Mouse (Mus musculus) intestine, embryonic 15.5 days (tissue): Measurements from ENCODE around the gene Spx. TPM values are rescaled to one million over a fixed set of nuclear protein-coding genes. Genes with fewer than 3 reads are reported as not detected.

Experiments used
- ATAC-seq: fragments of 200-750 bp; cut with Nextera tagmentation; 2 replicates; pipeline ENCODE4 v1.8.0; 2017; ENCODE audit warnings: moderate TSS enrichment, moderate library complexity
- H3K27ac ChIP-seq: fragments of 300-500 bp; sonication (generic); 2 replicates; pipeline ENCODE4 v1.5.1; 2015; ENCODE audit warnings: mild to moderate bottlenecking, inconsistent platforms
- H3K27me3 ChIP-seq: fragments of 300-500 bp; sonication (generic); replicated peaks from 2 replicates; pipeline ENCODE4 v1.6.1; 2015; ENCODE audit warnings: inconsistent platforms
- H3K36me3 ChIP-seq: fragments of 300-500 bp; sonication (generic); 2 replicates; pipeline ENCODE4 v1.6.1; 2015; ENCODE audit warnings: inconsistent platforms
- H3K4me1 ChIP-seq: fragments of 300-500 bp; sonication (generic); replicated peaks from 2 replicates; pipeline ENCODE4 v1.6.1; 2015; ENCODE audit warnings: inconsistent platforms
- H3K4me2 ChIP-seq: fragments of 300-500 bp; sonication (generic); replicated peaks from 2 replicates; pipeline ENCODE4 v1.6.1; 2015; ENCODE audit warnings: mild to moderate bottlenecking, inconsistent platforms
- H3K4me3 ChIP-seq: fragments of 300-500 bp; sonication (generic); replicated peaks from 2 replicates; pipeline ENCODE4 v1.5.1; 2015; ENCODE audit warnings: inconsistent platforms
- H3K9ac ChIP-seq: fragments of 300-500 bp; sonication (generic); 2 replicates; pipeline ENCODE4 v1.6.1; 2015; ENCODE audit warnings: inconsistent platforms
- H3K9me3 ChIP-seq: fragments of 300-500 bp; sonication (generic); 2 replicates; pipeline ENCODE4 v1.6.1; 2016; ENCODE audit warnings: inconsistent platforms
- WGBS: fragments of 180-500 bp; shearing (Covaris S2); methylation state at CpG from one replicate; pipeline ENCODE4 v1.1.7; 2015; 5-methylcytosine and 5-hydroxymethylcytosine counted together
- polyA plus RNA-seq: library from polyadenylated mRNA; unstranded; fragments of >200 nt; fragmentation: Nextera tagmentation; extraction: Ambion mirVana; gene quantifications from 2 replicates; pipeline ENCODE4 v1.2.1, GENCODE M21; 2015

Spx gene
- polyA plus RNA-seq, 1 experiment from 2014 or later: 0.25 TPM

DNA sequence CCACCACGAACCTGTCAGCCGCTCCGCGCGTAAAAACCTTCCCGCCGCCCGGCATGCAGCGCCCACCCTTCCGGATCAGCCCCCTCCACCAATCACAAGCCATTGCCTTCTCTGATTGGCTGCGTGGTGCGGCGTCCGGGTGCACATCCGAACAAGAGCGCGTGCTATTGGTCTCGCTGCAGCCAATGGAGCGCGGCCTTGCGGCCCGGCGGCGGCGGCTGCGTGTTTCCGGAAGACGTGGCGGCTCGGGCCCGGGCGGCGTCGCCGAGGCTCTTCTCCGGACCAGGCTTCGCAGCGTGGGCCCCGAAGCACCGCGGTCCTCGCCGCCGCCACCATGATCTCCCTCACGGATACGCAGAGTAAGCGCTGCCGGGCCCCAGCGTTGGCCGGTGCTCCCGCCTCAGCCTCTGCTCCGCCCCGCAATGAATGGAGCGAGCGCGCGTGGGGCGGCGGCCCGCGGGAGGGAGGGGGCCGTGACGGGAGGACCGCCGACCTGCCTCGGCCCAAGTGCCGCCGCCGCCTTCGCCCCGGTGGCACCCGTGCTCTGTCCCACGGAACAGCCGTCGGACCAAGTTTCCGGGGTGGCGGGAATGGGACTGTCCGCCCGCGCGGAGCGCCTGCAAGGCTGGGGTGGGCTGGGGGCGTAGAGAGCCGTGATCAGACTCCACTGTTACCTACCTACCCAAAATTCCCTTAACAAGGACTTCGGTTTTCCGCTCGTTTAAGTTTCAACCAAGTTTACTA lies 26.1 kb upstream of the Spx start, which contains the start of the genes Recql and Golt1b:
Gene Recql (minus strand): TSS at position 77 of the 744 bp plus-strand sequence.
Gene Golt1b (plus strand): TSS at position 211 of the 744 bp plus-strand sequence.
- Histone ChIP-seq H3K27ac (no peak within 1 kb of the TSS), H3K36me3 (no peaks in the 10 kb centered on the region), H3K4me1 (peaks cover 8% of the 10 kb centered on the region), H3K4me3 (peak within 1 kb of the TSS; percentile 100), H3K9ac (peak within 1 kb of the TSS; percentile 85), H3K27me3 (no peaks in the 10 kb centered on the region), H3K4me2 (peak within 1 kb of the TSS; percentile 70), H3K9me3 (no peaks in the 10 kb centered on the region)
- peak; percentile 100 for ATAC-seq
- under 1% methylated on average over 87 of the region's 87 CpGs for WGBS

- ATAC-seq: no peak
- Histone ChIP-seq H3K4me2 (peak overlapping the region; percentile 70), H3K4me1 (peaks cover 8% of the 10 kb centered on the region), H3K27ac (no peak overlapping the region), H3K9ac (peak overlapping the region; percentile 85), H3K9me3 (no peaks in the 10 kb centered on the region), H3K4me3 (peak overlapping the region; percentile 100), H3K27me3 (no peaks in the 10 kb centered on the region), H3K36me3 (no peaks in the 10 kb centered on the region)
- 14% methylated on average over 8 of the region's 8 CpGs for WGBS
These were observed 25.4 kb upstream of the Spx start for GRCm38 (mm10) chr6:142387755-142388271.

DNA sequence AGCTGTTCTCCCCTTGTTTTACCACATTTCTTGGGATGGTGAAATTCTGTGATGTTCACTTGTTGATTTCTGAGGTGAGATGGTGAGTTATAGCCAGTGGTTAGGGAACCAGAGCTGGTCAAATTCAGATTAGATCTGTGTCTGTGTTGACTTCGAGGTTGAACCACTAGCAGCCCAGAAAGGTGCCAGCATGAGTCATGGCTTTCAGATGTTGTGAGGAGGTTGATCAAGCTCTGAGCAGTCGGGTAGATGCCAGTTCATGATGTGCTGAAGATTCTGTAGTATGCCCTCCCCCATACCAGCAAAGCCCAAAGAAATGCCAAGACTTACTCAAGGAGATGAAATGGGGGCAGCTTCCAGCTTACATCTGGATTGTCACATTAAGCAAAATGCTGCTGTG lies 24.1 kb upstream of the Spx start:
- 84% methylated on average over 2 of the region's 2 CpGs for WGBS
- Histone ChIP-seq H3K9ac (no peak overlapping the region), H3K4me3 (no peak overlapping the region), H3K9me3 (no peaks in the 10 kb centered on the region), H3K4me1 (peaks cover 8% of the 10 kb centered on the region), H3K36me3 (no peaks in the 10 kb centered on the region), H3K27ac (no peak overlapping the region), H3K27me3 (no peaks in the 10 kb centered on the region), H3K4me2 (0 out of 2 replicates have a peak overlapping the region, but pooled peaks have one; percentile 41)
- no peak for ATAC-seq

GRCm38 (mm10) chr6:142392312-142392711 lies 20.9 kb upstream of the Spx start:
- H3K4me2 ChIP-seq: no peak overlapping the region
- H3K36me3 ChIP-seq: no peaks in the 10 kb centered on the region
- no peak overlapping the region for H3K4me3 ChIP-seq
- H3K9ac ChIP-seq: no peak overlapping the region
- ATAC-seq: no peak
- no peaks in the 10 kb centered on the region for H3K9me3 ChIP-seq
- peaks cover 8% of the 10 kb centered on the region for H3K4me1 ChIP-seq
- no peaks in the 10 kb centered on the region for H3K27me3 ChIP-seq
- no peak overlapping the region for H3K27ac ChIP-seq
- WGBS: 78% methylated on average over 5 of the region's 5 CpGs

GRCm38 (mm10) chr6:142394669-142395068 lies 18.6 kb upstream of the Spx start:
- H3K36me3 ChIP-seq: no peaks in the 10 kb centered on the region
- H3K9me3 ChIP-seq: no peaks in the 10 kb centered on the region
- H3K9ac ChIP-seq: no peak overlapping the region
- H3K4me2 ChIP-seq: no peak overlapping the region
- no peaks in the 10 kb centered on the region for H3K27me3 ChIP-seq
- WGBS: 91% methylated on average over 5 of the region's 5 CpGs
- H3K4me1 ChIP-seq: no peaks in the 10 kb centered on the region
- H3K4me3 ChIP-seq: no peak overlapping the region
- no peak overlapping the region for H3K27ac ChIP-seq
- ATAC-seq: no peak

DNA sequence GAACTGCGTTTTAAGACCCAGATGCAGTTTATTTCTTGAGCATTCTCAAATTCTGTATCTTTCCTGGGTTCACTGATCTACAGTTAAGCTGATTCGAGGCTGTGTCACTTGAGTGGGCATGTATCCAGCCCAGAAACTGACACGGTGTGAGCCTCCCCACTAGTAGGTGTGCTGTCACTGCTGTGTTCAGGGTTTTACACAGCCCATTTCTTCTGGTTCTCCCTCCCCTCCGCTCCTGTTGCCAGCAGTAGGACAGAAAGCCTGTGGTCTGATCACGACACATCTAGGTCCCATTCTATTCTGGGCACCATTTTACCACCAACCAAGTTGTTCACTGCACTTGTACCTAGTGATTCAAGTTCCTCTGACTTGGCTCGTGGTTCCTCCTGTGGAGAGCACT lies 17.5 kb upstream of the Spx start:
- ATAC-seq: no peak
- Histone ChIP-seq H3K9me3 (no peaks in the 10 kb centered on the region), H3K9ac (no peak overlapping the region), H3K27me3 (no peaks in the 10 kb centered on the region), H3K4me3 (no peak overlapping the region), H3K4me1 (no peaks in the 10 kb centered on the region), H3K27ac (no peak overlapping the region), H3K4me2 (no peak overlapping the region), H3K36me3 (no peaks in the 10 kb centered on the region)
- 93% methylated on average over 6 of the region's 6 CpGs for WGBS

- 27% methylated on average over 1 of the region's 1 CpGs for WGBS
- no peak for ATAC-seq
These were observed 2.1 kb upstream of the Spx start for GRCm38 (mm10) chr6:142411140-142411539.

DNA sequence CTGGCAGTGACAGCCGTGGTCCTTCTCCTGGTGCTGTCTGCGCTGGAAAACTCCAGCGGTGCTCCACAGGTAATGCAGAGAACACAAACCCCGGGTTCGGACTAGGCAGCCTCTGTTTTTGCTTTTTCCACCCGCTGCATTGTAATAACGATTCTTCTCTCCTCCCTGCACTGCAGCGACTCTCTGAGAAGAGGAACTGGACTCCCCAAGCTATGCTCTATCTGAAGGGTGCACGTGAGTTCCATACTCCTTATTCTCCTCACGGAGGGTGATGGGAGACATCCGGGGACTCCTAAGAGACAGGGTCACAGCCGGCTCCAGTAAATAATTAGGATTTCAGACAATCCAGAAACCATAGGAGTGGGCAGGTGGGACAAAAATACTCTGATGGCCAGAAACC lies 604 bp downstream of the Spx start:
- no peaks in the 10 kb centered on the region for H3K9me3 ChIP-seq
- 17% methylated on average over 12 of the region's 12 CpGs for WGBS
- H3K4me3 ChIP-seq: no peak overlapping the region
- H3K9ac ChIP-seq: no peak overlapping the region
- peaks cover 20% of the 10 kb centered on the region for H3K27me3 ChIP-seq
- H3K27ac ChIP-seq: no peak overlapping the region
- ATAC-seq: no peak
- no peak overlapping the region for H3K4me2 ChIP-seq
- H3K4me1 ChIP-seq: 0 out of 2 replicates have a peak, but pooled peaks cover 3% of the 10 kb centered on the region
- H3K36me3 ChIP-seq: no peaks in the 10 kb centered on the region

More at GRCm38 (mm10) chr6:142411140-142411539, 2.1 kb upstream of the Spx start:
- Histone ChIP-seq H3K4me2 (no peak overlapping the region), H3K36me3 (no peaks in the 10 kb centered on the region), H3K9me3 (no peaks in the 10 kb centered on the region), H3K4me1 (0 out of 2 replicates have a peak, but pooled peaks cover 3% of the 10 kb centered on the region), H3K9ac (no peak overlapping the region), H3K27ac (no peak overlapping the region), H3K4me3 (no peak overlapping the region), H3K27me3 (peaks cover 18% of the 10 kb centered on the region)

DNA sequence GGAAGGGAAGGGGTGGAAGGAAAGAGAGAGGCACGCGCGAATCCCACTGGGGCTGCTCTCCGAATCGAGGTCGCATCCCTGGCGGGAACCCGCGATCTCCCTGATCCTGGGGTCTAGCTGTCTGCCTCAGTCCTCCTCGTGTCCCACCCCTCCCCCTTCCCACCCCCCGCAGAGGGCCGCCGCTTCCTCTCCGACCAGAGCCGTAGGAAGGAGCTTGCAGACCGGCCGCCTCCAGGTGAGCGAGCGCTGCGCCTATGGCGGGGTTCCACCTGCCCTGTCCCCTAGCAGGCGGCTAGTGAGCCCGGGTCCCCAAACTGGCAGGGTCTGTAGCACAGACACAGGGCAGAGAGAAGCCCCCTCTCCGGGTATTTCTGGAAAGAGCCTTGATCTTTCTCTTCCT lies 1.4 kb downstream of the Spx start:
- 0 out of 2 replicates have a peak, but pooled peaks cover 3% of the 10 kb centered on the region for H3K4me1 ChIP-seq
- H3K36me3 ChIP-seq: no peaks in the 10 kb centered on the region
- H3K9me3 ChIP-seq: no peaks in the 10 kb centered on the region
- no peak overlapping the region for H3K27ac ChIP-seq
- peak overlapping the region; percentile 26 for H3K4me3 ChIP-seq
- peaks cover 20% of the 10 kb centered on the region for H3K27me3 ChIP-seq
- H3K4me2 ChIP-seq: peak overlapping the region; percentile 60
- H3K9ac ChIP-seq: no peak overlapping the region
- under 1% methylated on average over 23 of the region's 24 CpGs for WGBS
- ATAC-seq: no peak

DNA sequence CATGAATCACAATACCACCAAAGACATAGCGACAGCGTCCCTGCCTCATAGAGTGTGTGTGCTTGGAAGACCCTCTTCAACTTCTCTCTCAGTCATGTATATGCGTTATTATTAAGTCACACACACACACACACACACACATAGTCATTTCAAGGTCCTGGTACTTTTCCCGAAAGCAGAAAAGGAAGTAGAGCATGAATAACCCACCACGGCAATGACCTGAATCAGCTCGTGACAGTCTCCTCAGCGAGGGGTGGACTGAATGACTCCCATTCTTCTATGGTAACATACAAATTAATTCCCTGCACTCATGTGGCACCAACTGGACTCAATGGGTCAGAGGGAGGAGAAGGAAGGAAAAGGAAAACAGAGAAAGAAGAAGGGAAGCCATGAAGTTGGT lies 11.7 kb downstream of the Spx start:
- no peak overlapping the region for H3K4me2 ChIP-seq
- ATAC-seq: no peak
- no peaks in the 10 kb centered on the region for H3K36me3 ChIP-seq
- no peaks in the 10 kb centered on the region for H3K4me1 ChIP-seq
- no peaks in the 10 kb centered on the region for H3K27me3 ChIP-seq
- no peak overlapping the region for H3K9ac ChIP-seq
- no peak overlapping the region for H3K27ac ChIP-seq
- no peak overlapping the region for H3K4me3 ChIP-seq
- H3K9me3 ChIP-seq: no peaks in the 10 kb centered on the region
- 73% methylated on average over 7 of the region's 7 CpGs for WGBS

DNA sequence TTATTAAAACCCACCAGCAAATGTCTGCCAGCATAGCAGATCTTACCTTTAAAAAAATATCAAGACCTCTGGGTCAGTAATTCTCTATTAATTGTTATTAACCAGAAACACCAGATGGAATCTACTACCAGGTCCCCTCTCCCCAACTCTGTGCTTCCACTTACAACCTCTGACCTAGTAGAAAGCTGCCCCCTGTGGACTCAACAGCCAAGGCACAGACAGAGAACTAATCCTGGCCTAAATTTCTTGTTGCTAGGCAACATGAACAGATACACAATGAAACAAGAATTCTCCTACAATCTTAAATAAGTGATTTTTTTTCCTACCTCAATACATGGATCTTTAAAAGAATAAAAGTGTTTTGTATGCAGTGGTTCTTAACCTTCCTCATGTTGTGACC lies 15.8 kb downstream of the Spx start:
- Histone ChIP-seq H3K27ac (no peak overlapping the region), H3K9me3 (no peaks in the 10 kb centered on the region), H3K9ac (no peak overlapping the region), H3K4me3 (no peak overlapping the region), H3K4me1 (no peaks in the 10 kb centered on the region), H3K36me3 (no peaks in the 10 kb centered on the region), H3K4me2 (no peak overlapping the region), H3K27me3 (no peaks in the 10 kb centered on the region)
- ATAC-seq: no peak

GRCm38 (mm10) chr6:142451381-142451780 lies 38.1 kb downstream of the Spx start:
- Histone ChIP-seq H3K4me1 (no peaks in the 10 kb centered on the region), H3K27me3 (no peaks in the 10 kb centered on the region), H3K4me3 (no peak overlapping the region), H3K9me3 (no peaks in the 10 kb centered on the region), H3K27ac (no peak overlapping the region), H3K4me2 (no peak overlapping the region), H3K36me3 (no peaks in the 10 kb centered on the region), H3K9ac (no peak overlapping the region)
- no peak for ATAC-seq
- 69% methylated on average over 12 of the region's 12 CpGs for WGBS

DNA sequence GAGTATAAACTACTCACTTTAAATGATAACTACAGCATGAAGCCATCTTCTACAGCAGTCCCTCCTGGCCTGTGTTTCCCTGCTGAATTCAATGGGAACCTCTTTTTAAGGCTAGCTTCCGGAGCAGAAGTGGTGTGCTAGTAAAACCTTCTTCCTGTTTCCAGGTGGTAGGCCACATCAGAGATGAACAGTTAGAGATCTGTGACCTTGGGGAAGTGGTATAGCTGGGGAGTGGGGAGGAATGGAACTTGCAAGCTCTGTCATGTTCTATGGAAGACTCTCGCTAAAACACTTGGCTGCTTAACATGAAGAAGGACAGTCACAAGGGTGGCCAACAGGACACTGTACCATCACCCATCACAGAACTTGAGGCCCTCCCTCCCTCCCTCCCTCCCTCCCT lies 40.1 kb downstream of the Spx start:
- no peak overlapping the region for H3K4me2 ChIP-seq
- H3K9ac ChIP-seq: no peak overlapping the region
- no peaks in the 10 kb centered on the region for H3K36me3 ChIP-seq
- ATAC-seq: no peak
- no peaks in the 10 kb centered on the region for H3K27me3 ChIP-seq
- no peaks in the 10 kb centered on the region for H3K9me3 ChIP-seq
- H3K4me3 ChIP-seq: no peak overlapping the region
- H3K27ac ChIP-seq: no peak overlapping the region
- no peaks in the 10 kb centered on the region for H3K4me1 ChIP-seq
- WGBS: 75% methylated on average over 2 of the region's 2 CpGs
